Mouse (Mus musculus) liver, embryonic 14.5 days (tissue): ENCODE measurements around the gene Snrnp25. TPM values are rescaled to one million over a fixed set of nuclear protein-coding genes. Genes with fewer than 3 reads are reported as not detected.

ENCODE experiments used
- ATAC-seq: fragments of 200-750 bp; cut with Nextera tagmentation; 2 replicates; pipeline ENCODE4 v1.8.0; 2017; ENCODE audit warnings: moderate number of reproducible peaks, mild to moderate bottlenecking, moderate library complexity; ENCODE audit not compliant: insufficient read depth
- DNase-seq, 3 experiments: peaks; one replicate each; pipeline ENCODE4 v3.0.0-alpha.2; 2012 to 2013; ENCODE audit warnings: low read depth in 3 of 3, low spot score in 3 of 3
- H3K27ac ChIP-seq: fragments of 300-500 bp; sonication (generic); 2 replicates; pipeline ENCODE4 v1.5.1; 2014; ENCODE audit warnings: moderate library complexity, mild to moderate bottlenecking, control low read depth, inconsistent platforms
- H3K27me3 ChIP-seq: fragments of 300-500 bp; sonication (generic); 2 replicates; pipeline ENCODE4 v1.6.1; 2014; ENCODE audit warnings: mild to moderate bottlenecking, low read length, moderate library complexity; ENCODE audit not compliant: control insufficient read depth, insufficient read depth
- H3K36me3 ChIP-seq: fragments of 300-500 bp; sonication (generic); replicated peaks from 2 replicates; pipeline ENCODE4 v1.6.1; 2014; ENCODE audit warnings: low read depth; ENCODE audit not compliant: control insufficient read depth, insufficient read depth
- H3K4me1 ChIP-seq, 2 experiments: fragments of 200-500 bp in 1 of 2; fragments of 300-500 bp in 1 of 2; sonication (generic) in 1 of 2; replicated peaks; 2 replicates each; pipeline ENCODE4 v1.6.1; 2012 to 2014; ENCODE audit warnings: antibody characterized with exemption in 1 of 2, inconsistent platforms in 1 of 2, low read length in 1 of 2; ENCODE audit not compliant: control insufficient read depth in 2 of 2, insufficient read depth in 2 of 2
- H3K4me2 ChIP-seq: fragments of 300-500 bp; sonication (generic); 2 replicates; pipeline ENCODE4 v1.6.1; 2014; ENCODE audit warnings: low read depth, mild to moderate bottlenecking, control low read depth, moderate library complexity
- H3K4me3 ChIP-seq, 2 experiments: fragments of 200-500 bp in 1 of 2; fragments of 300-500 bp in 1 of 2; sonication (generic) in 1 of 2; 2 replicates each; pipeline ENCODE4 v1.5.1; 2012 to 2014; ENCODE audit warnings: low read depth in 2 of 2, low read length in 2 of 2, mild to moderate bottlenecking in 2 of 2, control low read depth in 1 of 2, inconsistent platforms in 1 of 2, moderate library complexity in 1 of 2; ENCODE audit not compliant: insufficient read depth in 1 of 2
- H3K9ac ChIP-seq: fragments of 300-500 bp; sonication (generic); replicated peaks from 2 replicates; pipeline ENCODE4 v1.6.1; 2014; ENCODE audit warnings: mild to moderate bottlenecking, control low read depth, moderate library complexity
- H3K9me3 ChIP-seq: fragments of 300-500 bp; sonication (generic); 2 replicates; pipeline ENCODE4 v1.6.1; 2016; ENCODE audit warnings: low read length, mixed read lengths; ENCODE audit not compliant: control insufficient read depth
- CTCF ChIP-seq: IDR thresholded peaks from 2 replicates; pipeline ENCODE4 v1.5.1; 2016; ENCODE audit warnings: antibody characterized with exemption, low read depth, control low read depth
- EP300 ChIP-seq: IDR thresholded peaks from 2 replicates; pipeline ENCODE4 v1.6.1; 2016; ENCODE audit warnings: antibody characterized with exemption, low read depth
- WGBS: fragments of 180-500 bp; shearing (Covaris S2); extraction: QIAGEN DNeasy Blood & Tissue Kit; methylation state at CpG from one replicate; pipeline ENCODE4 v1.1.7; 2014; ENCODE audit not compliant: insufficient replicate concordance; 5-methylcytosine and 5-hydroxymethylcytosine counted together
- polyA plus RNA-seq, 2 experiments: library from polyadenylated mRNA; depleted of rRNA in 1 of 2; stranded (reverse) in 1 of 2; unstranded in 1 of 2; fragments of >200 nt; fragmentation: Nextera tagmentation in 1 of 2; extraction: Ambion mirVana in 1 of 2; gene quantifications; 2 replicates each; pipeline versions ENCODE4 v1.2.1 to v1.2.3; 2012 to 2014

The Snrnp25 gene
- polyA plus RNA-seq, 2 experiments = 67.9 to 93.1 TPM

DNA sequence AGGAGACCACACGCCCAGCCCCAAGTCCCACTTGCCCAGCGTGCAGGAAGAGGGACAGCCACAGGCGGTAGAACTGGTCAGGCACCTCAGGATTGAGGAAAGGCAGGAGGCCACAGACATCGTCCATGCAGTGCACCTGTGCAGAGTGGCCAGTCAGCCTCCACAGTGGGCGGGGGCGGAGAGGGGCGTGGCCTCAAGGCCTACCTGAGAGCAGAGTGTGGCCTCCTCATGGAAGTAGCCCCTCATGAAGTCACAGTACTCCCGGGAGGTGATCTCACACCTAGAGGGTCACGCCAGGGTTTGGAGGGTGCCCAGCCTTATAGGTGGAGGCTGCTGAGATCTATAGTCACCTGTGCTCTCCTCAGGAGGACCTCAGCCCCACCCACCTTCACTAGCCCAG lies 5.4 kb downstream of the Snrnp25 start:
- no peak for DNase-seq
- Histone ChIP-seq H3K27me3 (no peaks in the 10 kb centered on the region), H3K4me2 (no peak overlapping the region), H3K4me1 (peaks cover 3 to 7% of the 10 kb centered on the region in 2 experiments), H3K9ac (no peak overlapping the region), H3K36me3 (peaks cover 15% of the 10 kb centered on the region), H3K27ac (no peak overlapping the region), H3K4me3 (no peak overlapping the region), H3K9me3 (no peaks in the 10 kb centered on the region)
- 76% methylated on average over 9 of the region's 9 CpGs for WGBS
- no peak for TF ChIP-seq EP300
- no peak for TF ChIP-seq CTCF
- ATAC-seq = no peak

DNA sequence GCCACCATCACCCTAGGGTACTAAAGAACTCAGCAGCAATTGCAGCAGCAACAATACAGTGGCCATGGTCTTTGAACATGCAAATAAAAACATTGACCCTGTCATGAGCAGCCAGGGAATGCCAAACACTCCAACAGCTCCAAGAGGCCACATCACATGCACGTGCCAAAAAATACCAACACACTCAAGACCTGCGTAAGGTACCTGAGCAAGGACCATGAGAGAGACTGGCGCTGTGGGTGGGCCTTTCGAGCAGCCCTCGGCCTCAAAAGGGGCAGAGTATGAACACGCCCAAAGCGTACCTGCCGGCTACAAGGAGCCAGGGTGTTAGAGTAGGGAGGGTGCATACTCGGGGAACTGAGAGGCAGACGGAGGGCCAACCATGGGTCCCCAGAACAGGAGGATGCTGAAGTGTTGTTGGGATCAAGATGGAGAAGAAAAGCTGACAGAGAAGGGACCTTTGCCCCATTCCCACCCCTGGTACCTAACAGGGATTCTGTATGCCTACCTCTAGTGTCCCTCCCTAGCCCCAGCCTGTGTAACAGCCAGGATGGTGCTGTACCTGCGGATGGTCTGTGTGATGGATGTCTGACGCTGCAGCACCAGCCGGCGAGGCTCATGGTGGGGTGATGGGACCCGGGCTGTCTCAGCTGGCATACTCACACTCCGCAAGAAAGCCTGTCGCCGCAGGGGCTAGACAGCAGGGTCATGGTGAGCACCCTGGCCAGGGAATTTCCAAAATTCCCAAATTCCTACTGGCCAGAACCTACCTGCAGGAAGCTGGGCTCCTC lies 10.4 kb downstream of the Snrnp25 start:
- peaks cover 20% of the 10 kb centered on the region for H3K27me3 ChIP-seq
- no peaks in the 10 kb centered on the region for H3K4me1 ChIP-seq
- H3K4me2 ChIP-seq = no peak overlapping the region
- TF ChIP-seq CTCF (no peak), EP300 (no peak)
- H3K9me3 ChIP-seq = no peaks in the 10 kb centered on the region
- H3K36me3 ChIP-seq = no peaks in the 10 kb centered on the region; the same call in 1 of the 2 replicates
- no peak for ATAC-seq
- H3K4me3 ChIP-seq = no peak overlapping the region
- H3K27ac ChIP-seq = no peak overlapping the region
- WGBS = 78% methylated on average over 18 of the region's 18 CpGs
- no peak overlapping the region for H3K9ac ChIP-seq
- no peak for DNase-seq

DNA sequence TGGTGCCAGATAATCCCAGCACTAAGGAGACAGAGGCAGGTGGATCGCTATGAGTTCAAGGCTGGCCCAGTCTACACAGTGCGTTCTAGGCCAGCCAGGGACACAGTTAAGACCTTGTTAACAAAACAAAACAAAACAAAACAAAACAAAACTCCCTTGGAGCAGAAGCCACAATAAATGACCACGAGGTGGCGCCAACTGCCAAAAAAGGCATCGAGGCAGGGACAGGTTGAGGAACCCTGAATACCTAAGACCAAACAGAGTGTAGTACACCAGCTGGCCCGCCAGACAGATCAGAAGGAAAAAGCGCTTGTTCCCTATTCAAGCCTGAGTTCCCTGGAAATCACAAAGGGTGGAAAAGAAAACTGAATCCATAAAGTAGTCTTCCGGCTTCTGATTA lies 11.6 kb downstream of the Snrnp25 start:
- peak; percentile 65 to 76 (median 68) for DNase-seq
- TF ChIP-seq CTCF (peak; percentile 95), EP300 (no peak)
- H3K4me3 ChIP-seq = no peak overlapping the region
- 24% methylated on average over 8 of the region's 8 CpGs for WGBS
- no peak overlapping the region for H3K27ac ChIP-seq
- peaks cover 33% of the 10 kb centered on the region for H3K27me3 ChIP-seq
- H3K4me1 ChIP-seq = no peaks in the 10 kb centered on the region
- no peak overlapping the region for H3K4me2 ChIP-seq
- peak; percentile 55 for ATAC-seq
- H3K36me3 ChIP-seq = no peaks in the 10 kb centered on the region
- no peaks in the 10 kb centered on the region for H3K9me3 ChIP-seq
- no peak overlapping the region for H3K9ac ChIP-seq

DNA sequence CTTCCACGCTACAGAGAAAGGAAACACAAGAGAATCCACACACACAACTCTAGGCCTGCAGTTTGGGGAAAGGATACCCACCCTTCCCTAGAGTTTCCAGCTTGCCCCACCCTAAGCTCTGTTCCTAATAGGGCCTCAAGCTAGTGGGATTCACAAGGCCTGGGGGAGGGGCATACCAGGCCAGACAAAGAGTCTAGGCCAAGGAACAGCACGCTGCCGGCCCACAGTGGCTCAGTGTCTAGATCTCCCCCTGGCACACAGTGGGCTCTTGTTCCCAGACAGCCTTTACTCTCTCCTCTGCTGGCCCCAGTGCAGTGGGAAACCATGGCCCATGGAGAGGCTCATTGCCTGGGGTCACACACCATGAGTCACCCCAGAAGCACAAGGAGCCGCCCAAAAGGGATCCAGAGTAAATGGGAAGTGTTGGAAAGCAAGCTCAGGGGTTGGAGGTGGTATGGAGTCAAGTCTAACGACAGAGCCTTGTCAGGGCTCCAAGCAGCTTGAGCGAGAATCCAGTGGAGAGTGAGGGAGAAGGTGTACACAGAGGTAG lies 13.4 kb downstream of the Snrnp25 start:
- DNase-seq (no peak), ATAC-seq (no peak)
- Histone ChIP-seq H3K27me3 (peaks cover 50% of the 10 kb centered on the region), H3K27ac (no peak overlapping the region), H3K4me1 (peaks cover 0 to 6% of the 10 kb centered on the region in 2 experiments; a peak in 1 of 4 replicates), H3K9ac (no peak overlapping the region), H3K4me2 (no peak overlapping the region), H3K9me3 (no peaks in the 10 kb centered on the region), H3K36me3 (no peaks in the 10 kb centered on the region), H3K4me3 (no peak overlapping the region)
- no peak for TF ChIP-seq EP300
- 55% methylated on average over 6 of the region's 6 CpGs for WGBS

DNA sequence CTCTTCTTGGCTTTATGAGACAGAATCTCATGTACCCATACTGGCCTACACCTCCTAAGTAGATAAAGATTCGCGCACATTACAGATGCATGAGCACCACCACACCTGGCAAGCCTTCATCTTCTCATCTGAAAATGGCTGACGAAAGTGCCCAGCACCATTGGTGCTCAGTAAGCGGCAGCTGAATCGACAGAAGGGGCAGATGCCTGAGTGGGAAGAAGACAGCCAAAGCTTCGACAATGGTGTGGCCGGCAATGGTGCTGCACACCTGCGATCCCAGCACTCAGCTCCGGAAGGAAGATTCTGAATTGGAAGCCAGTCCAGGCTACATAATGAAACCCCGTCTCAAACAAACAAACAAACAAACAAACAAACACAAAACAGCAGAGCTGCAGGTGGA lies 14.1 kb downstream of the Snrnp25 start:
- Histone ChIP-seq H3K4me1 (peaks cover 0 to 6% of the 10 kb centered on the region in 2 experiments; a peak in 1 of 4 replicates), H3K4me3 (no peak overlapping the region), H3K27ac (no peak overlapping the region), H3K9me3 (no peaks in the 10 kb centered on the region), H3K9ac (no peak overlapping the region), H3K4me2 (no peak overlapping the region), H3K27me3 (peaks cover 57% of the 10 kb centered on the region), H3K36me3 (no peaks in the 10 kb centered on the region)
- DNase-seq (no peak), ATAC-seq (no peak)
- TF ChIP-seq CTCF = no peak
- TF ChIP-seq EP300 = no peak
- 81% methylated on average over 10 of the region's 10 CpGs for WGBS
